Mouse (Mus musculus): Measurements from ENCODE around the gene Tgfb1. TPM values are rescaled to one million over a fixed set of nuclear protein-coding genes. Genes with fewer than 3 reads are reported as not detected.

Tgfb1 gene
- polyA plus RNA-seq (2015; fragmentation: Nextera tagmentation; extraction: Ambion mirVana) = 3.6 and 3.8 TPM in 2 replicates

DNA sequence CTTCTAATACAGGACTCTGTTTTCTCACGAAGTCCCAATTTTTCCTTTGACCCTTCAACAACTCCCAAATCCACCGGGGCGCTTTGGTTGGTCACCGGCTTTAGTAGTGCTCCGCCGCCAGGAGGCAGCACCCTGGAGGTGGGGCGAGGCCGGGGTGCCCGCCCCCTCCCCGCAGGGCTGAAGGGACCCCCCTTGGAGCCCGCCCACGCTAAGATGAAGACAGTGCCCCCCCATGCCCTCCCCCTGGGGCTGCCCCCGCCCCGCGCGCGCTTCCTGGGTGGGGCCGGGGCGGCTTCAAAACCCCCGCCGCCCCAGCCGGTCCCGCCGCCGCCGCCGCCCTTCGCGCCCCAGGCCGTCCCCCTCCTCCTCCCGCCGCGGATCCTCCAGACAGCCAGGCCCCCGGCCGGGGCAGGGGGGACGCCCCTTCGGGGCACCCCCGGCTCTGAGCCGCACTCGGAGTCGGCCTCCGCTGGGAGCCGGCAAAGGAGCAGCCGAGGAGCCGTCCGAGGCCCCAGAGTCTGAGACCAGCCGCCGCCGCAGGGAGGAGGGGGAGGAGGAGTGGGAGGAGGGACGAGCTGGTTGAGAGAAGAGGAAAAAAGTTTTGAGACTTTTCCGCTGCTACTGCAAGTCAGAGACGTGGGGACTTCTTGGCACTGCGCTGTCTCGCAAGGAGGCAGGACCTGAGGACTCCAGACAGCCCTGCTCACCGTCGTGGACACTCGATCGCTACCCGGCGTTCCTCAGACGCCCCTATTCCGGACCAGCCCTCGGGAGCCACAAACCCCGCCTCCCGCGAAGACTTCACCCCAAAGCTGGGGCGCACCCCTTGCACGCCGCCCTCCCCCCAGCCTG is at the start of gene Tgfb1:
TSS of gene Tgfb1 (plus strand) at position 323 of the 852 bp plus-strand sequence.
- H3K4me3 ChIP-seq (ENCODE audit: low read length) = peak within 1 kb of the TSS; percentile 64
- H3K4me2 ChIP-seq (ENCODE audit: low read depth, low read length) = peak within 1 kb of the TSS; percentile 97
- under 1% methylated on average over 63 of the region's 69 CpGs for WGBS
- no peaks in the 10 kb centered on the region for H3K36me3 ChIP-seq (ENCODE audit: control insufficient read depth, insufficient read depth)
- peak within 1 kb of the TSS; percentile 80 for H3K9ac ChIP-seq (ENCODE audit: low read length)
- 0 out of 2 replicates have a peak, but pooled peaks cover 2% of the 10 kb centered on the region for H3K27me3 ChIP-seq (ENCODE audit: control insufficient read depth, insufficient read depth, low read length)
- H3K27ac ChIP-seq (ENCODE audit: low read length) = peak within 1 kb of the TSS; percentile 75
- H3K9me3 ChIP-seq (replicated peaks; ENCODE audit: control insufficient read depth, low read length) = no peaks in the 10 kb centered on the region
- ATAC-seq (replicated peaks; ENCODE audit: extremely low read depth, insufficient read depth, low FRiP score) = peak; percentile 23
- peaks cover 16% of the 10 kb centered on the region for H3K4me1 ChIP-seq (ENCODE audit: control insufficient read depth, insufficient read depth, low read length)

DNA sequence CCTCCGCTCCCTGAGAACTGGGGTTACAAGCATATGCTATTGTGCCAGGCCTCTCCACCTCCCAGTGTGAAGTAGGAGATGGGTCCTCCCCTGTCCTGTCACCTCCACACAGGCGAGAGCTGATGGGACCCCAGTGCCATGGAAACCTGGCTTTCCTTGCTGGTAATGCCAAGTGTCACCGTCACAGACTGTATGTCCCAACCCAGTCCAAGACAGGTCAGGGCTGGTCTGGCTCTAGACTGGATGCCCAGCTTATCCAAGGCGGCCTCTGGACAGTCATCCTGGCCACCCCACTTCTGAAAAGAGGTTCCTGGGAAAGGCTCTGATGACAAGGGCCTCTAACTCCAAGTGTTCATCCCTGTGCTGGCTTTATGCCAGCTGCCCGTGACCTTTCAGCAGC is 49.7 kb upstream of the Tgfb1 start:
- no peak overlapping the region for H3K9ac ChIP-seq (ENCODE audit: low read length)
- ATAC-seq (replicated peaks; ENCODE audit: extremely low read depth, insufficient read depth, low FRiP score) = no peak
- 0 out of 2 replicates have a peak, but pooled peaks cover 4% of the 10 kb centered on the region for H3K4me1 ChIP-seq (ENCODE audit: control insufficient read depth, insufficient read depth, low read length)
- WGBS = 79% methylated on average over 5 of the region's 5 CpGs
- H3K4me3 ChIP-seq (ENCODE audit: low read length) = no peak overlapping the region
- H3K9me3 ChIP-seq (replicated peaks; ENCODE audit: control insufficient read depth, low read length) = no peaks in the 10 kb centered on the region
- no peaks in the 10 kb centered on the region for H3K27me3 ChIP-seq (ENCODE audit: control insufficient read depth, insufficient read depth, low read length)
- no peak overlapping the region for H3K4me2 ChIP-seq (ENCODE audit: low read depth, low read length)
- peaks cover 4% of the 10 kb centered on the region; the same call in 1 of the 2 replicates for H3K36me3 ChIP-seq (ENCODE audit: control insufficient read depth, insufficient read depth)
- H3K27ac ChIP-seq (ENCODE audit: low read length) = no peak overlapping the region

- H3K9me3 ChIP-seq (replicated peaks; ENCODE audit: control insufficient read depth, low read length) = no peaks in the 10 kb centered on the region
- peaks cover 4% of the 10 kb centered on the region; the same call in 1 of the 2 replicates for H3K36me3 ChIP-seq (ENCODE audit: control insufficient read depth, insufficient read depth)
- no peak overlapping the region for H3K27ac ChIP-seq (ENCODE audit: low read length)
- WGBS = 94% methylated on average over 4 of the region's 4 CpGs
- ATAC-seq (replicated peaks; ENCODE audit: extremely low read depth, insufficient read depth, low FRiP score) = no peak
- H3K9ac ChIP-seq (ENCODE audit: low read length) = no peak overlapping the region
- H3K4me3 ChIP-seq (ENCODE audit: low read length) = no peak overlapping the region
- no peak overlapping the region for H3K4me2 ChIP-seq (ENCODE audit: low read depth, low read length)
- no peaks in the 10 kb centered on the region for H3K27me3 ChIP-seq (ENCODE audit: control insufficient read depth, insufficient read depth, low read length)
- peaks cover 7% of the 10 kb centered on the region; the same call in 1 of the 2 replicates for H3K4me1 ChIP-seq (ENCODE audit: control insufficient read depth, insufficient read depth, low read length)
These were observed 47.0 kb upstream of the Tgfb1 start for GRCm38 (mm10) chr7:25639754-25640153.

DNA sequence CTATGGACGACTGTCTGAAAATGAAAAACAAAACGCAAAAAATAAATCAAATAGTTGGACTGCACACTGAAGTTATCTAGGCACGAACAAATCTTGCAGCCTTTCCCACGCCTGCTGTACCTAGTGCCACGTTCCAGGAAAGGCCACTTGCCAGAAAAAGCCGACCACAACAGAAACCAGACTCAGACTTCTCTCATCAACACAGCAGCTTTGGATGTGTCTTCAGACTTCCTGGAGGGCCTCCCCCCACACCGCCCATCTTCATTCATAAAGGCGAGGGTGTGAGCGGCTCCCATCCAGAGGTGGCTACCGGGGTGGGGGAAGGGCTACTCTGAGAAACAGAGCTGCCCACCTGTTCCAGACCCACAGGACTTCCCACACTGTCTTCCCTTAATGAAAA is 42.7 kb upstream of the Tgfb1 start:
- Histone ChIP-seq H3K4me3 (ENCODE audit: low read length) (no peak overlapping the region), H3K9ac (ENCODE audit: low read length) (no peak overlapping the region), H3K27me3 (ENCODE audit: control insufficient read depth, insufficient read depth, low read length) (no peaks in the 10 kb centered on the region), H3K4me1 (ENCODE audit: control insufficient read depth, insufficient read depth, low read length) (peaks cover 3% of the 10 kb centered on the region; the same call in 1 of the 2 replicates), H3K36me3 (ENCODE audit: control insufficient read depth, insufficient read depth) (peaks cover 4% of the 10 kb centered on the region; the same call in 1 of the 2 replicates), H3K4me2 (ENCODE audit: low read depth, low read length) (no peak overlapping the region), H3K9me3 (replicated peaks; ENCODE audit: control insufficient read depth, low read length) (no peaks in the 10 kb centered on the region), H3K27ac (ENCODE audit: low read length) (no peak overlapping the region)
- ATAC-seq (replicated peaks; ENCODE audit: extremely low read depth, insufficient read depth, low FRiP score) = 0 out of 2 replicates have a peak, but pooled peaks have one; percentile 15
- 50% methylated on average over 10 of the region's 10 CpGs for WGBS

GRCm38 (mm10) chr7:25644631-25645030 is 42.2 kb upstream of the Tgfb1 start:
- H3K4me2 ChIP-seq (ENCODE audit: low read depth, low read length) = no peak overlapping the region
- H3K4me1 ChIP-seq (ENCODE audit: control insufficient read depth, insufficient read depth, low read length) = peaks cover 3% of the 10 kb centered on the region; the same call in 1 of the 2 replicates
- no peak for ATAC-seq (replicated peaks; ENCODE audit: extremely low read depth, insufficient read depth, low FRiP score)
- H3K9me3 ChIP-seq (replicated peaks; ENCODE audit: control insufficient read depth, low read length) = no peaks in the 10 kb centered on the region
- H3K27me3 ChIP-seq (ENCODE audit: control insufficient read depth, insufficient read depth, low read length) = no peaks in the 10 kb centered on the region
- no peak overlapping the region for H3K9ac ChIP-seq (ENCODE audit: low read length)
- H3K27ac ChIP-seq (ENCODE audit: low read length) = no peak overlapping the region
- 68% methylated on average over 4 of the region's 4 CpGs for WGBS
- H3K36me3 ChIP-seq (ENCODE audit: control insufficient read depth, insufficient read depth) = peaks cover 4% of the 10 kb centered on the region; the same call in 1 of the 2 replicates
- no peak overlapping the region for H3K4me3 ChIP-seq (ENCODE audit: low read length)

DNA sequence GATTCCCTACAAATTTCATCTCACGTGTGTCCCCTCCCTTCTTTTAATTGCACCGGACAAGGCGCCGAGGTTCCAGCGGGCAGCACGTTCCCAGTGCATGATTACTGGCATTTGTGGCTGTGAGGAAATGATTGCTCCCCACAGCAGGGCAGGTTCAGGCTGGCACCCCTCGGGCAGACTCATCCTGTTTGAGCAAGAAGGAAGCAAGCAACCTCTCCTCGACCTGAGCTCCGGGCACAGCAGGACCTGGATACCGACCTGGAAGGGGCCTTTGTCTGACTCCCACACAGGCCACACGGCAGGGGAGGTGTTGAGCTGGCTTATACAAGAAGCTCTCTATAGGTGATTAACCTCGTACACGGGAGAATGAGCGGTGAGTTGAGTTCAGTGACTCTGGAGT is 41.7 kb upstream of the Tgfb1 start:
- H3K4me3 ChIP-seq (ENCODE audit: low read length) = no peak overlapping the region
- H3K36me3 ChIP-seq (ENCODE audit: control insufficient read depth, insufficient read depth) = peaks cover 4% of the 10 kb centered on the region; the same call in 1 of the 2 replicates
- no peaks in the 10 kb centered on the region for H3K9me3 ChIP-seq (replicated peaks; ENCODE audit: control insufficient read depth, low read length)
- no peak overlapping the region for H3K9ac ChIP-seq (ENCODE audit: low read length)
- no peak overlapping the region for H3K4me2 ChIP-seq (ENCODE audit: low read depth, low read length)
- no peak overlapping the region for H3K27ac ChIP-seq (ENCODE audit: low read length)
- peaks cover 3% of the 10 kb centered on the region; the same call in 1 of the 2 replicates for H3K4me1 ChIP-seq (ENCODE audit: control insufficient read depth, insufficient read depth, low read length)
- no peaks in the 10 kb centered on the region for H3K27me3 ChIP-seq (ENCODE audit: control insufficient read depth, insufficient read depth, low read length)
- WGBS = 64% methylated on average over 14 of the region's 14 CpGs
- ATAC-seq (replicated peaks; ENCODE audit: extremely low read depth, insufficient read depth, low FRiP score) = no peak

DNA sequence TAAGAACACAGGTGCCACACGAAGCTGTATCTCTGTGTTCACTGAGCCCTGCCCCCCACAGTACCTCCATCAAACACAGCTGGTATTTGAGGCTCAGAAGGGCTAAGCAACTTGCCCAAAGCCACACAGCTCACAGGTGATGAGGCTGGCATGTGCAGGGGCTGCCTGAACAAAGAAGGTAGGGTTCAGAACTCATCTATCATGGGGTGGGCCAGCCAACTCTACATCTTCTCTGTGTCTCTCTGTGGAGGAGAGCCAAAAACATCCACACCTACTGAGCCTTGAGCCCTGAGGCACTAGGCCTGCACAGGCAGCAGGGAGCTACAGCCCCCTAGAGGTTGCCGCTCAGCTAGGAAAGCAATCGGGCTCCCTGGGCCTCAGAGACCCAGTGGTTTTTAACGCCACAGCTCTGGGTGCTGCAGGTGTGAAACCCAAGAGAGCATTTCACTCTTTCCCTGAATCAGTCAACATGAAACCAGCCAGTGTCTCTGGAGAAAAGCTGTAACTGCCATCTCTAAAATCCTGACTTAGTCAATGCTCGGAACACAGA is 39.2 kb upstream of the Tgfb1 start:
- Histone ChIP-seq H3K36me3 (ENCODE audit: control insufficient read depth, insufficient read depth) (no peaks in the 10 kb centered on the region), H3K9me3 (replicated peaks; ENCODE audit: control insufficient read depth, low read length) (no peaks in the 10 kb centered on the region), H3K4me3 (ENCODE audit: low read length) (no peak overlapping the region), H3K27me3 (ENCODE audit: control insufficient read depth, insufficient read depth, low read length) (no peaks in the 10 kb centered on the region), H3K4me2 (ENCODE audit: low read depth, low read length) (no peak overlapping the region), H3K9ac (ENCODE audit: low read length) (no peak overlapping the region), H3K27ac (ENCODE audit: low read length) (peak overlapping the region; percentile 62; the same call in 1 of the 2 replicates), H3K4me1 (ENCODE audit: control insufficient read depth, insufficient read depth, low read length) (peaks cover 3% of the 10 kb centered on the region; the same call in 1 of the 2 replicates)
- WGBS = 48% methylated on average over 5 of the region's 5 CpGs
- peak; percentile 59 for ATAC-seq (replicated peaks; ENCODE audit: extremely low read depth, insufficient read depth, low FRiP score)

DNA sequence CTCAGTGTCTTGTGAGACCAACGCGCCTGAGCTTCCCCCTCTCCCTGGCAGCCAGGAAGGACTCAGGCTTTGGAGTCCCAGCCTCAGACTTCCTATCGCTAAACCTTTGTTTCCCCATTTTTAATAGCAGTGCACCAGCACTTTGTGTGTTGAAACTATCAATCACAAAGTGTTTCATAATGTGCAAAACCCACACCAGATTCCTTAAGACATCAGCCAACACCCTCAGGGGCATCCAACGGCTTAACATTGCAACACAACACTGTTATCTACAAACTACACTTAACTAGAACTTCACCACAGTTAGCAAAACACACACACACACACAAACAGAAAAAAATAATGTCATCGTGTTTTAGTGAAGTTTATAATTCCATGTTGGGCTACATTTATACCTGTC is 37.0 kb upstream of the Tgfb1 start:
- Histone ChIP-seq H3K9me3 (replicated peaks; ENCODE audit: control insufficient read depth, low read length) (no peaks in the 10 kb centered on the region), H3K27ac (ENCODE audit: low read length) (no peak overlapping the region), H3K4me3 (ENCODE audit: low read length) (no peak overlapping the region), H3K4me2 (ENCODE audit: low read depth, low read length) (no peak overlapping the region), H3K27me3 (ENCODE audit: control insufficient read depth, insufficient read depth, low read length) (no peaks in the 10 kb centered on the region), H3K4me1 (ENCODE audit: control insufficient read depth, insufficient read depth, low read length) (no peaks in the 10 kb centered on the region), H3K36me3 (ENCODE audit: control insufficient read depth, insufficient read depth) (no peaks in the 10 kb centered on the region), H3K9ac (ENCODE audit: low read length) (no peak overlapping the region)
- WGBS = 62% methylated on average over 5 of the region's 5 CpGs
- ATAC-seq (replicated peaks; ENCODE audit: extremely low read depth, insufficient read depth, low FRiP score) = no peak

DNA sequence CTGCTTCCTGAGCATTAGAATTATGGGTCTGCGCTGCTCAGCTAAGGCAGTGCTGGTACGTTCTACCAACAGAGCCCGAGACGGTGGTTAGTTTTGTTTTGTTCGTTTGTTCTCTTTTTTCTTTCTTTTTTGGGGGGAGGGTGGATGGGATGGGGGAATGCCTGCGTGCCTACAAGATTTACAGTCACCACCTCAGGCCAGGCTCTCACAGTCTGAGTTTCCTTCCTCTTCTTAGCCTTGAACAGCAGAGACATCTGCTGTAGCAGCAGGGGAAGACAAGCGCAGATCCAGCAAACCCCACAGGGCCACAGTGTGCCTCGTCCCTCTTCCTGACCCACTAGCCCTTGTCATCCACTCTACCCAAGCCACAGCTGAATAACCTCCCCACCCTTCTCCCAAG is 35.5 kb upstream of the Tgfb1 start:
- Histone ChIP-seq H3K9ac (ENCODE audit: low read length) (no peak overlapping the region), H3K36me3 (ENCODE audit: control insufficient read depth, insufficient read depth) (no peaks in the 10 kb centered on the region), H3K27ac (ENCODE audit: low read length) (no peak overlapping the region), H3K4me1 (ENCODE audit: control insufficient read depth, insufficient read depth, low read length) (no peaks in the 10 kb centered on the region), H3K27me3 (ENCODE audit: control insufficient read depth, insufficient read depth, low read length) (no peaks in the 10 kb centered on the region), H3K9me3 (replicated peaks; ENCODE audit: control insufficient read depth, low read length) (no peaks in the 10 kb centered on the region), H3K4me3 (ENCODE audit: low read length) (no peak overlapping the region), H3K4me2 (ENCODE audit: low read depth, low read length) (no peak overlapping the region)
- 85% methylated on average over 8 of the region's 8 CpGs for WGBS
- ATAC-seq (replicated peaks; ENCODE audit: extremely low read depth, insufficient read depth, low FRiP score) = no peak

Measured in heart, embryonic 16.5 days (tissue).